Mouse (Mus musculus) thymus, postnatal 25 days (tissue): Measurements from ENCODE around the gene Adh1.

Source experiments
- DNase-seq: peaks from one replicate; pipeline ENCODE4 v3.0.0; 2022

The Adh1 gene

DNA sequence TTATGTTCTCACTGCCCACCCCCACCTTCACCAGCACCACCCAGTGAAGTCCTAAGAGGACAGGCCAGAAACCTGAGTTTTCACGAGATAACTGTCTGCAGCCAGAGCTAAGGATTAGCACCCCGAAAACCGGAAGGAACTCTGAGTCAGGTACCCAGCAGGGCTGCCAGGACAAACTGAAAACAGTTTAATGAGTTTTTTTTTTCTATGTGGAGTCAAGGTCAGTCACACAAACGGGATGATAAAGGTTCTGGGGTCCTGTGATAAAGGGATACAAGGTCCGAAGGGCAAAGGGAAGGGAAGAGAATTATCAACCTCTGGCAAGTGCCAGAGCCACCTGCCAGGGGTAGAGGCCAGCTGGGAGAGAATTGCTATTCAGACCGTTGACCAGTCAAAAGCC is 19.4 kb upstream of the Adh1 start:
- no peak for DNase-seq

DNA sequence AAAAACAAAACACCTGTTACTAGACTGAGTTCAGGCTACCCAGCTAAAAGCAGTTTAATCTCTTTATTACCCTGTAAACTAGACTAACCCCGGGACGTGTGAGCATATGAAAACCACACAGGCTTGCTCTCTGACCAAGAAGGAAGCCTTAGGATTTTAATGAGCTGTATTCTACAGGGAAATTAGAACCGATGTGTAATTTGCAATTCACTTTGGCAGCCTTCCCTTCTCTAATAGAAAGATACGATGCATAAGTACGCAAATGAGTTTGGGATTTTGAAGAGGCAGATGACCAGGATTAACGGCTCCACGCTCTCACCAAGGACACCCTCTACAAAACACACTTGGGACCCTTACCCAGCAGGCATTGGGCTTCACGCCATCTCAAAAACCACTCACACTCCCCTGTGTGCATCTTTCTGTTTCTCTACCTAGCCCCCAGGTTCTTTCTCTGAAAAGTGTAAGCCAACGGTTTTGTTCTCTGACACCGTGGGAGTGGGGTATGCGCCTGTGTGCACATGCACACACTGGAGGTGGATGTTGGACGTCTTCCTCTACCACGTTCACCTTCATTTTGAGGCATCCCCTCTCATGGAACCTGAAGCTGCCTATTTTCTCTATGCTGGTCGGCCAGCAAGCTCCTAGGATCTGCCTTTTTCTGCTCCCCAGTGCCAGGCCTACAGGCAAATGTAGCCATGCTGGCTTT is 18.6 kb upstream of the Adh1 start:
- no peak for DNase-seq

DNA sequence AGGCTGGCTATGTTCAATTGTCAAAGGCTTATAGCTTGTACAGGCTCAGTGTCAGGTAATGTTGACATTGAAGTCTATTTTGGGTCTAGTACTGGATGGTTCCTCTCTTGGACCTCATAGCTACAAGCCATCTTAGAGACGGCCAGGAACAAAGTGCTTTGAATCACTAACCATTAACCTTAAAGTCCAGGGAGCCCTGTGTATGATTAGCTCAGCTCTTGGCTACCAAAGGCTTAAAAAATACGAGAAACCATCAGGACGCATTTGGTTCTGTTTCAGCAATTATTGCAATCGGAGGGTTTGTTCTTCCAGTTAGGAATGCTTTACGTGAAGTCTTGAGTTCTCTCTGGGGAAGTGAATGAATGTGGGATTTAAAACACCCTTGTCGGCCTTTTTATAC is 17.9 kb upstream of the Adh1 start:
- no peak for DNase-seq

DNA sequence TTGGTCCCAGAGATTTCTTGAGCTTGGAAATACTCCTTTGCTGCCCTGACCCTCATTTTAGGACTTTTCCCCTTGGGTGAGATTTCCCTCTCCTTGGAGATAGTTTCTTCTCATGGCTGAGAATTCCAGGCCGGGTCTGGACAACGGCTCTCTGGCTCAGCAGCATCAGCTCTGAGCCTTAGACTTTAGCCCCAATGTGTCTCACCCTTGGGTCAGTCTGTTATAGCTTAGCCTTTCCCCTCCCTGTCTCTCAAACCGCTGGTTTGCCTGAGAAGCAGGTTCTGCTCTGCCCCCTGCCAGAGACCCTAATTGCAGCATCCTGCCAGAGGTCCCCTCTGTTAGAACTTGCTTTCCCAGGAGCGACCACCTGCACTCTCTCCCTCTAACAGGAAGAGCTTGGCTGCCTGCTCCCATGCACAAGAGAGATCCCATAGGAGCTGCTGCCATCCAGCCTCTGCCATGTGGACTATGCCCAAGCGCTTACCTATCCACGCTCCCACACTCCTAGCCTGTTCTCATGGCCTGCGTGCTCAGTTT is 16.4 kb upstream of the Adh1 start:
- no peak for DNase-seq

DNA sequence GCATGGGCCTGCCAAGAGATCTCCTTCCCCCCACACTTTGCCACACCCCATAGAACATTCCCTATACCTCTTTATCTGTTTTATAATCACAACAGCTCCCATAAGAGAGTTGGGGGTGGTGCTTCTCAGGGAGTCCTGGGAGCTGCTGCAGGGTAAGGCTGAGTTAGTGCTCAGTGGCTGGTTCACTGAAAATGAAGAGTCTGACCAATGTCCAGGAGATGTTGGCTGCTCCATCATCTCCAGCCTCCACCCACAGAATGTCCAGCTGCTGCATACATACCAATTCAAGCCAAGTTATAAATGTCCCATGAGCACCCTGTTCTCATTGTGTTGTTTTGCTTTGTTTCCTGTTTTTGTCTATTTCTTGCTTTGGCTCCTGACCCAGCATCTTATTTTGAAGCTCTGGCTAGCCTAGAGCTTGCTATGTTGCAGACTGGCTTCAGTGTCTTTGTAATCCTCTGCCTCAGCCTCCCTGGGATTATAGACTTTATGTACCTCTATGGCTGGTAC is 14.2 kb upstream of the Adh1 start:
- no peak for DNase-seq

DNA sequence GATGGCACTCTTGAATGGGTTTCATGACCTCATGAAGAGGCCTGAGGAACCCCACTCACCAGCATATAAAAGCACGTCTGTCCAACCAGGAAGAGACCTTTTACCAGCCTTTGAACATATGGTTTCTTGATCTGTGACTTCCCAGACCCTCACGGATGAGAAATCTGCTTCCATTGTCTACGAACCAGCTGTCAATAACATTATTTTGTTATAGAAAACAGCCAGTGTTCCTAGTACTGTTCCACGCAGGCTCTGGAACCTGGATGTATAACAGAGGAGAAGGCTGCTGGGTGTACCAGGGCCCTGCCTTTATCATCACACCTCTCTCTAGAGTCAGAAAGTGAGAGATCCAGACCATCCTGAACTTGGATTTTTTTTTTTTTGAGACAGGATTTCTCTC is 13.6 kb upstream of the Adh1 start:
- no peak for DNase-seq

DNA sequence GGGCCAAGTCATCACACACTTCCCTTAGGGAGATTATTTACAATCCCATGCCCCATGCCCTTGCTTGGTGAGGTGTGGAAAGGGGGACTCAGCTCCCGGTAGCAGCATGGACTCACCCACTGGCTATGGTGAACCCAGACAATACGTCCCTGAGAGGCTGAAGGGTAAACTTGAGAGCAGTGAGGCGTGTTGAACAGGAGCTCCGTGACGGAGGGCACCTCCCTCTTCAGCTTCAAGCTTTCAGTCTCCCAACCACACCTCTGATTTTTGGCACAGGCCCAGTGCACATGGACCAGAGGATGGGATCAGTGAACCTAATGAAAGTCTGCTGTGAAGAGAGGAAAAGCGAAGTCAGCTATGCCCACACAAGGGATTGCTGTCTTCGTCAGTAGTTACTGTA is 12.8 kb upstream of the Adh1 start:
- DNase-seq = no peak

DNA sequence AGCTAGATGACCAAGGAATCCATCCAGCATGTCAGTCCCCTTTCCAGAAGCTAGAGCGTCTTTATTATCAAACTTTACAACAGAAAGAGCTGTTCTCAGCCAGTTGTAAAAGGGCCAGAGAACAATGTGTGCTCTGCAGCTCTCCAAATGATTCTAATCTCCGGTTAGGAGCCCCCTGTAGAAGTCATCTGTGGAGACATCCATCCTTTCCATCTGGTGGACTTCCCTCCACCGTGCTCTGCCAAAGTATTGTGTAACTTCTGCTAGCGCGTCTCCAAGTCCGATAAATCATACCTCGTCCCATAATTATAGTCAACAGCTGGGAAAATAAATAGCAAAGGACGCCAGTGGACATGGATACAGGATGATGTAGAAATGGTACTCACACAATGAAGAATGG is 12.0 kb upstream of the Adh1 start:
- DNase-seq = no peak

DNA sequence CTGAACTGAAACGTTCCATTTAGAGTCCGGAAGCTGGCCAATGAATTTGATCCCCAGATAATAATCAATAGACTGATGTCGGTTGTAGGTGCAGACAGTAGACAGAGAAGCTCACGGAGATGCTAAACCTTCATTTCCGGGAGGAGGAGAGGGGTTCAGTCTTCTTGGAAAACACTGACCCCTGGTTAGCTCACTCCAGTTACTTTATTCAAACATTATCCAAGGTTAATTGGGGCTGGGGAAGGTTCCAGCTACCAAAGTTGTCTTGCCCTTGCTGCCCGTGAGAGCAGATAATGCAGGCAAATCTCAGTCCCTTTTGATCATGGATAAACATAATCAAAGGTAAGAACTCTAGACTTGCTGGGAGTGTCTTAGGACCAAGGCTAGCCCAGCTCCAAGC is 9.6 kb upstream of the Adh1 start:
- no peak for DNase-seq

DNA sequence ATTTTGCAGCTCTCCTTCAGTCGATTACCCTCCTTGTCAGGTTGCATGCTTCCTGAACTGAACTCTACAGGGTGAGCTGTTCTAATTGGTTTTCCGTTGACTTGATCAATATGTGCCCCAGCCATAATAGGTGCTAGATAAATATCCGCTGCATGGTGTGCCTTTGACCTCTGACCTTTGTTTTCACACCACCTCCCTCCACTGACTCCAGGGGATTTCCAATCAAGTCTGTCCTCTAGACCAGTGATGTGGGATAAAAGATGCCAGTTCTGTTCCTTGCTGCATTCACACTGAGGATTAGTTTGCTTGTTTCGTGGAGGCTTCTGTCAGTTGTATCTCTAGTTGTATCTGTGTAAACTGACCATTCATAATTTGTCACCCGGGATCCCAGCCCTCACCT is 6.6 kb upstream of the Adh1 start:
- no peak for DNase-seq

DNA sequence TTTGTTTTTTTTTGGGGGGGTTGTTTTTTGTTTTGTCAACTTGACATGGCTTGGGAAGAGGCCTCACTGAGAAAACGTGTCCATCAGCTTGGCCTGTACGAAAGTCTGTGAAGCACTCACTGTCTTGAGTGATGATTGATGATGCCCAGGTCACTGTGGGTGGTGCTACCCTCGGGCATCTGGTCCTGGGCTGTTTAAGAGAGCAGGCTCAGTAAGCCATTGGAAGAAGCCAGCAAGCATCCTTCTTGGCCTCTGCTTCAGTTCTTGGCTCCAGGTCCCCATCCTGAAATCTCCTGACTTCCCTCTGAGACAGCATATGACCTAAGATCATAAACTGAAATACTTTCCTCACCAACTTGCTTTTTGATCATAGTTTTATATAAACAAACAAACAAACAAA is 5.4 kb upstream of the Adh1 start:
- no peak for DNase-seq

DNA sequence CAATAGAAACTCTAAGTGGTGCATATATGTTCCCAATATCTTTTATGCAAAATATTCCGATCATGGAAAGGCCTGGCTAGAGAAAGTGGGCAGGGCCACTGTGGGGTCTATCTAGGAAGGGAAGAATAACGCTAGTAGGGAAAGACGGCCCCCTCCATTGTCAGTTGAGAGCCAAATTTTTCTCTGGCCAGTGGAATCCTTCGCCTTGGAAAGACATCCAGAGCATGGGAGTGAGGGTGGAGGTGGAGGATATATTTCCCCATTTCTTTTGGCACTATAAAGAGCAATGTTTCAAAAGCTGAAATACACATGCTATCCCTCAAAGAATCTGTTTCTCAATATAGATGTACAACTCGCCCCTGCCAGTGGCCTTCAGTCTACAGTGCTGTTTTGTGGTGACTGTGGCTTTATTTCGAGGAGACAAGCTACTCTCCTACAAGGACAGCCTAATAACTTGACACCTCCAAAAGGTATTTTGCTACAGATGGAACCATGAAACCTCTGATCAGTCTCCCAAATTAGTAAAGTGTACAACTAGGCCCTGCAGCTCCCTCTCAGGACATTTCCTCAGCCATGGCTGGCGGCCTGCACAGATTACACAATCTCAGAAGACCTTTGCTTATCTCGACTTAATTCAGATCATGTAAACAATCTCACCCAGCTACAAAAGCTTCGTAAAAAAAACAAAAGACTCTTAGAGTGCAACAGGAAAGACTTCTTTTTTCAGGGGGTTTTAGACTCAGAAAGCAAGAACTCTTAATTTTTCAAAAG is 4.8 kb upstream of the Adh1 start:
- no peak for DNase-seq

DNA sequence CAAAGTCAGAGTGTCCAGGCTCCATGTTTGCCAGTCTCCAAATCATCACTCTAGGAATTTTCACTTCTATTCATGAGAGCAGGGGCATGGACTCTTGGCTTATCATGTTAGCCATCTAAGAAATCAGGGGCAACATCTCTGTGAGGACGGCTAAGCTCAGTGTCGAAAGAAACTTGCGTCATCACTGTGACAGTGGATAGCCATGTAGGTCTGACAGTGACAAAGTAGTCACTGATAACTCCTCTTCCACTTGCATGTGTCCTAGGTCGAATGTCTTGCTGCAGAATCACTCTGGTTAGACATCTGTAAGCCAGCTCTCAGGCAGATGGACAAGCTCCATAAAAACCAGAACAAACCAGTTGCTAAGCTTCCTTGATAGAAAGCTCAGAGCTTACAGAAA is 1.8 kb downstream of the Adh1 start:
- DNase-seq = no peak

DNA sequence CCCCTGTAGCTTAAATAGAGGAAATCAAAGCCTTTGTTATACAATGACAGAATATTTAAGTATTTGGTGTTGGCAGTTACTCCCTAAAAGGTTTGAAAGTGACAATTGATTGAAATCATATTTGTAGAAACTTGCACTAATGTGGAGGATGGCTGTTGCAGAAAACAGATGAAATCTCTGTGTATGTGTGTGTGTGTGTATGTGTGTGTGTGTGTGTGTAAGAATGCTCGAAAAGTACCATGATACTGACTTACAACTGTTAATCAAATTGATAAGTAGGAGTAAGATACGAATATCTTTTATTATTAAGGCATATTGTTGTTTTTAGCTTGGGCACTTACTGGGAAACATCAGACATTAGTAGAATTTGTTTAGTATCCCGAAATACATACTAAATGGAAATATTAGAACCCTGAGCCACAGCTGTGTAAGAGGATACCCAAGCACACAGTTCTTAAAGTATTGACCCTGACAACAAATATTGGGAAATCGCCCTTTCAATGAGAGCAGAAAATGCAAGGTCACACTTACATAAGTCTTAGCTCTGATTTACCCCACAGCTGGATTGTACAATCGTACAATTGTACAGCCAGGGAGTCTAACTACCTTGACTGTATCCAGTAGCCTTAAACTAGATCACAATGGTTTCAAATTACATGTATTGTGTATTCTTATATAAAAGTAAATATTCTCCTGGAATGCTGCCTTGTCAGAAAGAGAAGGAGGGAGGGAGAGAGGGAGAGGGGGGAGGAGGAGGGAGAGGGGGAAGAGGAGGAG is 2.6 kb downstream of the Adh1 start:
- DNase-seq = no peak

DNA sequence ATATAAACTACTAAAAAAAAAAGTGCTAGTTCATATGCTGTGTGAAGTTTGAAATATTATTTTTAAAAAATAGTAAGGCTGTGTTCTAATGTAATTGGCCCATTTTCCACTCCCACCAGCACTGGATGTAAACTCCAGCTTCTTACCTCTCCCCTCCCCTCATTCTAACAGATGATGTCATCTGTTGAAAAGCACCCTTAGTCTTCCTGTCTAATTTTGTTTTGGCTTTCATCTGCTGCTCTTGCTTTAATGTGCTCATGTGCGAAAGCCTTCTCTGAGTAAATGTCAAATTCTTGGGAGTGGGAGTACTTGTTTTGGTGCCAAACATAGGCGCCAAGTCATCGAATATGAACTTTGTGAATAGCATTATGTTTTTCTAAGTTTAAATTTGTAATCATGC is 3.9 kb downstream of the Adh1 start:
- DNase-seq = no peak

DNA sequence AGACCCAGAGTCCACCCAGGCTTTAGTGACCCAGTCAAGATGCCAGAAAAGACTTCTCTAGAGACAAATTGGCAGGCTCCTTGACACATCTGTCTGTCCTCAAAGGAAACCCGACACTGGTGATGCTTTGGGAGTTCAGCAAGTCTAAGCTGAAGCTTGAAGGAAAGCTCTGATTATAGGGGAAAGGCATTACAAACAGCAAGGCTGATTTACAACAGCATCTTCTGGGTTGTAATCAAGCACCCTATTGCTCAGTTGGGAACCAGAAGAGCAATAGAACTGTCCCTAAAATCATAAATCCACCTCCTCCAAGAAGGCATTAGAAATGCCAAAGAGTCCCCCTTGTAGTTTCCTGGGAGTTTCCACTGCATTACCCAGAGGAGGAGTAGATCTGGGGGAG is 9.7 kb downstream of the Adh1 start:
- no peak for DNase-seq

DNA sequence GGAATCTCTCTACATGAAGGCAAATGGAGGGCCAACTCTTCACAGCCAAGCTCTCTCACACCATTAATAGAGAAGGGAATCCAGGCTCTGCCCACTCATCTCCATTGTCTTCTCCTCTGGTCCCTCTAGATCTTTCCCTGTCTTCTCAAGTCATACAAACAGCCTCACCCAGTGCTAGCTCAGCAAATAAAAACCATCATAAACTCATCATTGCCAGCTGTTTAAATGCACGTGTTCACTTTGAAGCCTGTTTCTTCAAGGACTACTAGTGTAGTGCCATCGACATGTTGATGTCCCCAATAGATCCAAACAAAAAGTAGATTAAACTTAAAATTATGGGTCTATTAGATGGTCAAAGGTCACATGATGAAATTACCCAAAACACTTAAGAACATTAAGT is 10.5 kb downstream of the Adh1 start:
- no peak for DNase-seq

DNA sequence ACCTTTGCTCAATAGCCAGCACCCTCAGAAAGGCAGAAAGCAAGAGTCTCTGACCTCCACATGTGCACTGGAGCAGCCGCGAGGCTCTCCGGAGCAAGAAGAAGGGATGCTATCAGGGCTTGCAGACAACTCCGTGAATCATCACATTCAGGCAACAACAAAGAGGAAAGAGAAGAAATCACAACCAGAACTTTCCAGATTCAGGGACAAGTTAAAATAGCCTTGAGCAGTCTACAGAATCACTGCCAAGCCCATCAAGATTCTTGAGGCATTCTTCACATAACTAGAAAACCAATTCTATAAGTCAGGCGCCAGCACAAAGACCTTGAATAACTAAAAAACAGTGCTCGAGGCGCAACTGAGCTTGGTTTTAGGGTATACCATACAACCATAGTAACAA is 12.3 kb downstream of the Adh1 start:
- no peak for DNase-seq

DNA sequence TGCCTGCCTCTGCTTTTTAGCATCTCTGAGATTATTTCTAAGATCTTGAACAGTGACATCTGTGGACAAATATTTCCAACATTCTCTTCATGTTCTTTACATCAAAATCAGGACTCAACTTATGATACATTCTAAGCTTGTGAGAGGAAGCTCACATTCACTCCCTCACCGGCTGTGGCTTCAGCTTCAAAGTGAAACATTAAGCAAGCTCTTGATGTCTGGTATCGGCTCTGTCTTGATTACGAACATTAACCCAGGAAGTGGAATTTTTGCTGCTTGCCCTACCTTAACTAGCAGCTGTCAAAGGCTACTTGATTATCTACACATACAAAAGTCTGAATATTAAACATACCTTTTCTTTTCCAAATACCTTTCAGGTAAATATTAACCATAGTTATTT is 14.3 kb downstream of the Adh1 start:
- DNase-seq = no peak

DNA sequence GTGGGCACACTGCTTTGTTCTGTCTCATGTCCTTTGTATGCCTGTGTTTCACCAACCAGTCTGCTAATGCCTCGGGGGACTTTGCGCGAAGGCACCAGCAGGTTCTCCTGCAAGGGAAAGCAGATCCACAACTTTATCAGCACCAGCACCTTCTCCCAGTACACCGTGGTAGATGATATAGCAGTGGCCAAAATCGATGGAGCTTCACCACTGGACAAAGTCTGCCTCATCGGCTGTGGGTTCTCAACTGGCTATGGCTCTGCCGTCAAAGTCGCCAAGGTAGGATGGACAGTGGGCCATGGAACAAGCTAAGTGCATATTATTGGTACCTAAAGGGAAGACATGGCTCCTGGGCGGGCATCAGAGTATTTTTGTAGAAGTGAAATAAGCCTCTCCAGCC is 21.8 kb downstream of the Adh1 start:
- no peak for DNase-seq

DNA sequence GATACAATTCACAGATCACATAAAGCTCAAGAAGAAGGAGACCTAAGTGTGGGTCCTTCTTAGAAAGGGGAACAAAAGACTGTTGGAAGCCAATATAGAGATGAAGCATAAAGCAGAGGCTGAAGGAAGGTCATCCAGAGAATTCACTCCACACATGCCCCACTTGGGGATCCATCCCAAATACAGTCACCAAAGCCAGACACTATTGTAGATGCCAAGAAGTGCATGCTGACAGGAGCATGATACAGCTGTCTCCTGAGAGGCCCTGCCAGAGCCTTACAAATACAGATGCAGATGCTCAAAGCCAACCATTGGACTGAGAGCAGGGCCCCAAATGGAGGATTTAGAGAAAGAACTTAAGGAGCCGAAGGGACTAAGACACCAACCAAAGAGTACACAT is 23.0 kb downstream of the Adh1 start:
- no peak for DNase-seq

DNA sequence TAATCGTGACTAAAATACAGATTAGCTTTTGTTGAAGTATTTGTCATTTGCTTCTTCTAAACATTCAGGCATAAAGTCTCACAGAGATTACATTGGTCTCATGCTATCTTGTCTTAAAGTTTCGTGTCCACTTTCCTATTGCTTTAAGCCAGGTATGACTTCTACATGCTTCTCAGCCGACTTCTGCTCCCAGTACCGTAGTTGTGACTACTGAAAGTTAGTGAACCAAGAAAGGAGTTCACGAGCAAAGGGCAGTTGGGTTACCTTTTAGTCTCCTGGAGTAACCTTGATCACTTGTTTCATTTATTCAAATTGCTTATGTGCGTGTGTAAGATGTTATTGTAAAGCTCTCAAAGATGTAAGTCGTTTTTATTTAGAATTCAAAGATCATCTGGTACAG is 25.2 kb downstream of the Adh1 start:
- no peak for DNase-seq

DNA sequence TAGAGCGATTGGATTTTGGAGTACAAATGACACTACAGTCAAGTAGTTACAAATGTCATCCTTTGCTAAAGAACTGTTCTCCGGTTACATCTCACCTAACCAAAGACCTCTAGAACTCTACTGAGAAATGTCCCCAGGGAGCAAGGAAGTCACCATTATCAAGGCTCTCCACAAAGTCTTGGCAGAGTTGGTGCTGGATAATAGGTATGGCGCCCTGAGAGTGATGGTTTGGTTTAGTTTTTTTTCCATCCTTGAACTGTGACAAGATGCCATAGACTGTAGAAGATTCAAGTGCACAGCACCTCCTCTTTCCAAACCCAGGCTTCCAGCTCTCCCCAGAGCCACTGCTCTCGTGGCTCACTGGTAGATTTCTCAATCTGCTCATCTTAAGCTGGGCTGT is 26.9 kb downstream of the Adh1 start:
- DNase-seq = no peak

DNA sequence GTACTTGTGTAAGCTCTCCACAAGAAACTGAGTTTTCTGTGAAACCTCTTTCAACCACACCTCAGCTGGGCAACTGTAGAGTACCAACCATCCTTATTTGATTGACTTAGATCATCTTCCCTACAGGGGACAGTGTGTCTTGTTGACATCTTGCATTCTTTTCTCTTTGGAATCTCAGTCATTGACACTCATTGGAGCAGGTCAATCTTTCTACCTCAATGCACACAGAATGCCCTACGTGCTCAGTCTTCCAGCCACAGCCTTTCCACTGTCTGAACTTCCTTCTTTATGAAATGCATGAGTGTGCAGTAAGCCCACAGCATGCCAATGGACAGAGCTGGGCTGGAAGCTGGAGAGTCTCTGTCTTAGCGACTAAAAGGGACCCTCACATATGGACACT is 29.9 kb downstream of the Adh1 start:
- DNase-seq = no peak
